Mouse (Mus musculus): ENCODE results near the gene Hivep1. TPM values are rescaled to one million over a fixed set of nuclear protein-coding genes. Genes with fewer than 3 reads are reported as not detected.

Hivep1 gene
- total and polyA plus RNA-seq, 3 experiments = 2.2 to 15.9 TPM; not detected in 1

GRCm38 (mm10) chr13:42228849-42229248 is 177.0 kb downstream of the Hivep1 start:
- Histone ChIP-seq H3K9ac (ENCODE audit: control insufficient read depth, low read depth, low read length, poor library complexity, severe bottlenecking) (no peak overlapping the region), H3K4me3 (ENCODE audit: control insufficient read depth in 1 of 2, insufficient read depth in 1 of 2, low read depth in 2 of 2, low read length in 2 of 2) (no peak overlapping the region), H3K27ac (ENCODE audit: control insufficient read depth, low read depth, low read length) (no peak overlapping the region), H3K27me3 (ENCODE audit: control insufficient read depth in 1 of 2, insufficient read depth in 2 of 2, low read length in 2 of 2) (peaks cover 0 to 2% of the 10 kb centered on the region in 2 experiments; a peak in 1 of 4 replicates), H3K9me3 (replicated peaks; ENCODE audit: insufficient read depth, low read length) (no peaks in the 10 kb centered on the region), H3K79me2 (ENCODE audit: control insufficient read depth, insufficient read depth, low read length, poor library complexity) (no peaks in the 10 kb centered on the region), H3K4me1 (ENCODE audit: control insufficient read depth in 1 of 2, insufficient read depth in 2 of 2, low read length in 2 of 2) (no peaks in the 10 kb centered on the region), H3K36me3 (ENCODE audit: control insufficient read depth in 1 of 2, insufficient read depth in 2 of 2, low read length in 2 of 2) (no peaks in the 10 kb centered on the region)
- TF ChIP-seq ETS1 (IDR thresholded peaks at IDR 0.05; ENCODE audit: low read depth, low read length) = no peak
- no peak for TF ChIP-seq ZMIZ1 (IDR thresholded peaks at IDR 0.05; ENCODE audit: low read depth, low read length)
- no peak for TF ChIP-seq ZC3H11A (IDR thresholded peaks at IDR 0.05; ENCODE audit: low read depth, low read length)
- TF ChIP-seq RAD21 (IDR thresholded peaks at IDR 0.05; ENCODE audit: low read depth, low read length) = no peak
- no peak for TF ChIP-seq POLR2AphosphoS2 (IDR thresholded peaks at IDR 0.05; ENCODE audit: low read length)
- TF ChIP-seq MXI1 (IDR thresholded peaks at IDR 0.05; ENCODE audit: low read depth, low read length) = no peak
- no peak for TF ChIP-seq ZKSCAN1 (IDR thresholded peaks at IDR 0.05; ENCODE audit: low read depth, low read length)
- no peak for TF ChIP-seq ELF1 (IDR thresholded peaks at IDR 0.05; ENCODE audit: low read depth, low read length)
- TF ChIP-seq SIN3A (IDR thresholded peaks at IDR 0.05; ENCODE audit: low read length) = no peak
- TF ChIP-seq TBP (IDR thresholded peaks at IDR 0.05; ENCODE audit: low read depth, low read length) = no peak
- TF ChIP-seq POLR2AphosphoS5 (IDR thresholded peaks at IDR 0.05; ENCODE audit: borderline replicate concordance, low read depth, low read length) = no peak
- no peak for TF ChIP-seq UBTF (IDR thresholded peaks at IDR 0.05; ENCODE audit: borderline replicate concordance, insufficient read depth, low read depth, low read length)
- TF ChIP-seq E2F4 (IDR thresholded peaks at IDR 0.05; ENCODE audit: borderline replicate concordance, low read depth, low read length) = no peak
- TF ChIP-seq CHD1 (IDR thresholded peaks at IDR 0.05; ENCODE audit: low read depth, low read length) = no peak
- no peak for TF ChIP-seq EP300 (IDR thresholded peaks at IDR 0.05; ENCODE audit: low read depth in 1 of 2, low read length in 2 of 2)
- no peak for TF ChIP-seq TAL1 (IDR thresholded peaks at IDR 0.05; ENCODE audit: low read length)
- no peak for TF ChIP-seq GABPA (IDR thresholded peaks at IDR 0.05; ENCODE audit: low read depth, low read length)
- no peak for DNase-seq (ENCODE audit: low read depth, low spot score)

- H3K4me3 ChIP-seq (ENCODE audit: control insufficient read depth in 1 of 2, insufficient read depth in 1 of 2, low read depth in 2 of 2, low read length in 2 of 2) = no peak overlapping the region
- no peaks in the 10 kb centered on the region; a peak in 1 of 4 replicates for H3K27me3 ChIP-seq (ENCODE audit: control insufficient read depth in 1 of 2, insufficient read depth in 2 of 2, low read length in 2 of 2)
- H3K79me2 ChIP-seq (ENCODE audit: control insufficient read depth, insufficient read depth, low read length, poor library complexity) = no peaks in the 10 kb centered on the region
- no peak for DNase-seq (ENCODE audit: low read depth, low spot score)
- H3K9ac ChIP-seq (ENCODE audit: control insufficient read depth, low read depth, low read length, poor library complexity, severe bottlenecking) = no peak overlapping the region
- no peaks in the 10 kb centered on the region for H3K9me3 ChIP-seq (replicated peaks; ENCODE audit: insufficient read depth, low read length)
- H3K36me3 ChIP-seq (ENCODE audit: control insufficient read depth in 1 of 2, insufficient read depth in 2 of 2, low read length in 2 of 2) = no peaks in the 10 kb centered on the region
- H3K27ac ChIP-seq (ENCODE audit: control insufficient read depth, low read depth, low read length) = no peak overlapping the region
- no peaks in the 10 kb centered on the region for H3K4me1 ChIP-seq (ENCODE audit: control insufficient read depth in 1 of 2, insufficient read depth in 2 of 2, low read length in 2 of 2)
- TF ChIP-seq HCFC1 (IDR thresholded peaks at IDR 0.05; ENCODE audit: low read depth, low read length) = no peak
- TF ChIP-seq CHD2 (IDR thresholded peaks at IDR 0.05; ENCODE audit: low read length) = no peak
- TF ChIP-seq NELFE (IDR thresholded peaks at IDR 0.05; ENCODE audit: low read depth, low read length) = no peak
- TF ChIP-seq USF1 (IDR thresholded peaks at IDR 0.05; ENCODE audit: low read depth, low read length) = no peak
- TF ChIP-seq UBTF (IDR thresholded peaks at IDR 0.05; ENCODE audit: borderline replicate concordance, insufficient read depth, low read depth, low read length) = no peak
- TF ChIP-seq RCOR1 (IDR thresholded peaks at IDR 0.05; ENCODE audit: low read depth, low read length) = no peak
- TF ChIP-seq CHD1 (IDR thresholded peaks at IDR 0.05; ENCODE audit: low read depth, low read length) = no peak
- TF ChIP-seq GABPA (IDR thresholded peaks at IDR 0.05; ENCODE audit: low read depth, low read length) = no peak
- no peak for TF ChIP-seq POLR2AphosphoS5 (IDR thresholded peaks at IDR 0.05; ENCODE audit: borderline replicate concordance, low read depth, low read length)
These were observed 182.1 kb downstream of the Hivep1 start for GRCm38 (mm10) chr13:42233741-42234419.
